Mouse (Mus musculus): ENCODE data around the gene Ipo13.

Ipo13 gene

DNA sequence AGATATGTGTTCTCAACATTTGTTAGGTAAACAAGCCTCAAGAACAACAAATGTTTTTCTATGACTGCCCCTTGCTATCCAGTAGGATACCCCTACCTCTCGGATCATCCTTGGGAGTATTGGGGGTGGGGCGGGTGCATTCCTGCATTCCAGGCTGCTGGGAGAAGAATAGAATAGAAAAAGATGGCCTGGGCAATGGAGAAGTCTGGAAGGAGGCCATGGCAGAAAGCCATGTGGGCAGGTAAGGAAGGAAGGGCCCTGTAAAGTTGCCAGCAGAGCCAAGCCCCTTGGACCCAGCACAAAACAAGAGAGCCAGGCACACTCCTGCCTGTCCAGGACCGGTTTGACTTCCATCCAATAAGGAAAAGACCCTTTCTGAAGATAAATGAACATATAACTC lies 1.4 kb downstream of the Ipo13 start:
- no peak for DNase-seq

GRCm38 (mm10) chr4:117912685-117913273 lies 2.0 kb downstream of the Ipo13 start:
- no peak for DNase-seq

- DNase-seq = no peak
These were observed 2.7 kb downstream of the Ipo13 start for GRCm38 (mm10) chr4:117912131-117912561.

- no peak for DNase-seq
These were observed 5.9 kb downstream of the Ipo13 start for GRCm38 (mm10) chr4:117908834-117909453.

GRCm38 (mm10) chr4:117906196-117906595 lies 8.6 kb downstream of the Ipo13 start:
- DNase-seq = no peak

DNA sequence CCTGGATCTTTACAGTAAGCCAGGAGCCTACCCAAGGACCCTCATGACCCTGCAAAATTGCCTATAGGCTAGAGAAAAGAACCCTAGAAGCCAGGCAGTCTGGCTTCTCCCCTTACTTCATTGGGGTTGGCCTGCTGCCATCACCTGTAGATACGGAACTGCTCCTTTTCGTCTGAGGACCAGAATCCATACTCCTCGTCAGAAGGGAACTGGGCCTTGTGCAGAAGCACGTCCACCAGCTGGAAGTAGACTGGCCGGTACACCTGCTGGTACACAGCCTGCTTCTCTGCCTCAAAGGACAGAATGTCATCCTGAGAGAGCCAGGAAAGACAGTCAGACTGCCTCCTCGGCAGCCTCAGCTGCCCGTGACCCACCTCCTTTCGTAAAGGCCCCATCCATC lies 10.0 kb downstream of the Ipo13 start:
- DNase-seq = no peak

GRCm38 (mm10) chr4:117904094-117904493 lies 10.7 kb downstream of the Ipo13 start:
- DNase-seq = no peak

DNA sequence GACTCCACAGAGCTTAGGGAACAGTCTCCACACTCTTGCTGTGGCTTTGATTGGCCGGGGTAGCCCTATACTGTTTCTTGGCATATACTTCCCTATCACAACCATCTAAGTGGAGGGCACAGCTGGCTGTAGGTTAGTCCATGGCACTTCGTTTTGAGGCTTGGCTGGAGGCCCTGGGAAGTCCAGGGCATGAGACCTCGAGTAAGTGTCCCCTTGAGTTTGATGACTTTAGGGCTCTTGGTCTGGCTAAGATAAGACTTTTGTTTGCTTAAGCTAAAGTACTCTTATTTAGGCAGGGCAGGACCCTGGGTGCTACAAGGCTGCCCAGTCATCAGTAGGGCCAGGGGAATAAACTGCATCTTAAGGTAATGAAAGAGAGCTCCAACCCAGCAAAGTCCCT lies 16.7 kb downstream of the Ipo13 start:
- DNase-seq = no peak

- no peak for DNase-seq
These were observed 18.8 kb downstream of the Ipo13 start for GRCm38 (mm10) chr4:117896031-117896430.

- no peak for DNase-seq
These were observed 19.5 kb downstream of the Ipo13 start for GRCm38 (mm10) chr4:117895339-117895738.

- no peak for DNase-seq
These were observed 20.2 kb downstream of the Ipo13 start for GRCm38 (mm10) chr4:117894601-117895000.

DNA sequence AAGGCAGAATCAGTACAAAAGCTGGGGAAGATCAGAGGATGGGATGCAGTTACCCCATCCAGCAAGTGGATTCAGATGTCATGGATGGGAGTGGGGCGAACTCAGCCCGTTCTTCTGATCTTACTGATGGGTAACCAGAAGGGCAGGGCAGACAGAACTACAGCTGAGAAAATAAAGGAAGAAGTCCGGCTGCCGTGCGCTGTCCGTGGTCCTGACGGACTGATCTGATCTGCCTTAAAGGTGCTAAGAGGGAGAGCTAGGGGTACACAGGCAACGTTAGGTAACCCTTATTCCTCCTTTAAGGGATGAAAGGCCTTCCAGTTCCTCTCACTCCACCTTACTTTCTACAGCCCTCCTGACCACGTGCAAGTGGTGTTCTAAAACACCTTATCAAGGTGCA lies 21.4 kb downstream of the Ipo13 start:
- peak; percentile 71 for DNase-seq

DNA sequence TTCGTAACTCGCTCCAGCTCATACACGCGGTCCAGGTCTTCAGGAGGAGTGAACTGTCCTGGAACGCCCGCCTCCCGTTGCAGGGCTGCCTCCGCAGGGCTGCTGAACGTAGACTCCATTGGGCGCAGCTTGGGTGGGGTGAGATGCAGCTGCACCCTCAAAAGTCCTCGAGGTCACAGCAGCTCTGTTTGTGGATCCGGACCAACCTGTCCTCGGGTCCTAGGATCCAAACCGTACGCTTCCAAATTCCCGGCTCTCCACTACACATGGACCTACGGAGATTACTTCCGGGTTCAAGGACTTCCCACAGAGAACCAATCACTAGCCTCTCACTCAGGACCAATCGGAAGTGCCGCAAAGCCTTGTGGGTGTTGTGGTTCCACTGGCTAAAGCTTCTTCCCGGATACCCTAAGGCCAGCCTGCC lies 23.0 kb downstream of the Ipo13 start, which contains the start of gene Dph2:
Gene Dph2, minus strand, starts transcription at position 295 of the 424 bp plus-strand sequence.
- peak; percentile 81 for DNase-seq

DNA sequence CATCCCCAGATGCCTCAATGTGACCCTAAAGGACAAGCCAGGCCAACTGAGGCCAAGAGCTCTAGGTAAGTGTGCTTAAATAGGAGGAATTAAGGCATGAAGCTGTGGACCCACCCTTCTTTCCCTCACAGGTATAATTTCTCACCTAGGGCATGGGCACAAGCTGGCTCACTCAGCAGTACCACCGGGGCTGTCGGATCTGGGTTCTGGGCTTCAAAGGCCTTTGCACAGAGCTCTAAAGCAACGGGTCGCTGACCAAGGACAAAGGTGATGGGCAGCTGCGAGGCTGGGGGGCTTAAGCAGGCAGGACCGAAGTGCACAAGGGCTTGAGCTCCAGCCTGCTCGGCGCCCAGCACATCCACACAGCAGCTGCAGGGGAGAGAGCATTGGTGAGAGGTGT lies 24.0 kb downstream of the Ipo13 start:
- DNase-seq = no peak

DNA sequence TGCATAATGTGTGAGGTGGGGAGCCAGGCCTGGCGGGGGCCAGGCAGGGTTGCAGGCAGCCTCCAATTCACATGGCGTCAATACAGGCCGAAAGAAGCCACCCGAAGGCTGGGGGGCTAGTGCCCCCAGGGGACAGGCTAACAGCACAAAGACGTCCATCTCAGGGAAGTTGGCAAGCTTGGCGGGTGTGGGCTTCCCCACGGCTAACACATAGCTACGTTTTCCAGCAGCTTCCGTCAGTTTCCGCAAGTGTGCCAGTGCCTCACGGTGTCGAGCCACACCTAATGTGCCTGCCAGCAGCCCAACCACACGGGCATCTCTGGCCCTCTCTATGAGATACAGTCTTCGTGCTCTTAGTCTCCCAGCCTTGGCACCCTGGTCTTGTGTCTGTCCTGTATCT lies 24.8 kb downstream of the Ipo13 start:
- no peak for DNase-seq

DNA sequence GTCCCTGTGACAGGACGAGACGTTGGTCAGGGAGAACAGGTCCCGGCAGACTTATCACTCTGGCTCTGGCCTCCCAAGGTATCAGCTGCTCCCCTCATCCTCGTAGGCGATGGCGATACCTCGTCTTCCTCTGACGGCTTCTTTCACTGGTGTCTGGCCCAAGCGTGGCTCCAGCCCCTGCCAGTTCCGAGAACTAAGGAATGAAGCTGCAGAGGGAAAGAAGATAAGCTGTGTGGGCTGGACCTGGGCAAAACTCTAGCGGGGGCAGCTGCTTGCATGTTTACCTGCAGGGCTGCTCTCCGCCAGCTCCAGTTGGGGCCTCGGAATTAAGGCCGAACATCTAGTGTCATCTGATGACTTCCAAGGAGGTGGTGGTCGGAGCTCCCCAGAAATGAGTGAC lies 25.3 kb downstream of the Ipo13 start:
- DNase-seq = no peak

GRCm38 (mm10) chr4:117887920-117888319 lies 26.9 kb downstream of the Ipo13 start:
- DNase-seq = no peak

- DNase-seq = peak; percentile 94
These were observed 27.7 kb downstream of the Ipo13 start, which contains the start of gene Atp6v0b for GRCm38 (mm10) chr4:117887133-117887532. Atp6v0b (minus strand) TSS chr4:117887333.

DNA sequence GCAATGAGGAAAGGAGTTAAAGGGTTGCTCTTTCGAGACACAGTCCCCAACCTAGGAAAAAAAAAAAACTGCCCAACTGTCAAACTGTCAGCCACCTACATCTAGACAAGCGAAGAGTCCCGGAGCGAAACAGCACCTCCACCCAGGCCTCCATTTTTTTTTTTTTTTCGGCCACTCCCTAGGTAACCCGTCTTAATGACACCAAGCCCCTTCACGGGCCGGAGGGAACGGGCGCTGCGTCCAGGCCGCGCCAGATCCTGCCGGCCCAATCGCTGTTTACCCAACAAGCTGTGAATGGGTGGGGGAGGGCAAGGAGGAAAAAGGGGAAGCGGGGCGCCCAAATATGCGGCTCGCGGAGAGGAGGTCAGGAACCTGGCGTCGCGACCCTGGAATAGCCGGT lies 28.2 kb downstream of the Ipo13 start:
- DNase-seq = peak; percentile 63

DNA sequence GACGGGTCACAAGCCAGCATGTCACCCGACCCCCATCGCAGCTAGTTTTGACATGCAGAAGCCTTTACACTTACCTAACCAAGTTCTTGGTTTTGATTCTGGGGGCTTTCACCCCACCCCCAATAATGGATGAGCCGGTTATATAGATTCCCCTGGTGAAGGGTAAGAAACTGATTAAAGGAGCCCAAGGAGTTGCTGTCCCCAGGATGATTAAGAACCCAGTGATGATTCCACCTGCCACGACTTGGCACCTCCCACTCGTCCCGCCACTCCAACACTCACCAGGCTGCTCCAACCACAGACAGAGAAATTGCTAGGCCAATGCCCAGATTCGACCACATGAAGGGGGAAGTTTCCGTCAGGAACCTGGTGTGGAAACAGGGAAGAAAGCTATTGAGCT lies 28.8 kb downstream of the Ipo13 start:
- DNase-seq = no peak

DNA sequence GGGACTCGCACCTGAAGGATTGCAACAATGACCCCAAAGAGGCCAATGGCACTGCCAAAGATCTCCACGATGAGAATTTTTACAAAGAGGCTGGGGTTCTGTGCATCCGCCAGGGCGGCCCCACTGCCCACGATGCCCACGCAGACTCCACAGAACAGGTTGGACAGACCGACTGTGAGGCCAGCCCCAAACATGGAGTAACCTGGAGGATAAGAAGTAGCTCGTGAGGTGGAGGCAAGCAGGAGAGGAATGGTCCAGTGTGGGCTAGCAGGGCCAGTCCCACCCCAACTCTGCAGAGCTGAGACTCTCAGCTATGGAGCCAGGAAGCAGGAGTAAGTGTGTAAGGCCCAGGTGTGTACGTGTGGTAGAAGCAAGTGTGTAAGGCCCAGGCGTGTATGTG lies 29.7 kb downstream of the Ipo13 start:
- no peak for DNase-seq

- DNase-seq = no peak
These were observed 30.7 kb downstream of the Ipo13 start for GRCm38 (mm10) chr4:117884146-117884545.

DNA sequence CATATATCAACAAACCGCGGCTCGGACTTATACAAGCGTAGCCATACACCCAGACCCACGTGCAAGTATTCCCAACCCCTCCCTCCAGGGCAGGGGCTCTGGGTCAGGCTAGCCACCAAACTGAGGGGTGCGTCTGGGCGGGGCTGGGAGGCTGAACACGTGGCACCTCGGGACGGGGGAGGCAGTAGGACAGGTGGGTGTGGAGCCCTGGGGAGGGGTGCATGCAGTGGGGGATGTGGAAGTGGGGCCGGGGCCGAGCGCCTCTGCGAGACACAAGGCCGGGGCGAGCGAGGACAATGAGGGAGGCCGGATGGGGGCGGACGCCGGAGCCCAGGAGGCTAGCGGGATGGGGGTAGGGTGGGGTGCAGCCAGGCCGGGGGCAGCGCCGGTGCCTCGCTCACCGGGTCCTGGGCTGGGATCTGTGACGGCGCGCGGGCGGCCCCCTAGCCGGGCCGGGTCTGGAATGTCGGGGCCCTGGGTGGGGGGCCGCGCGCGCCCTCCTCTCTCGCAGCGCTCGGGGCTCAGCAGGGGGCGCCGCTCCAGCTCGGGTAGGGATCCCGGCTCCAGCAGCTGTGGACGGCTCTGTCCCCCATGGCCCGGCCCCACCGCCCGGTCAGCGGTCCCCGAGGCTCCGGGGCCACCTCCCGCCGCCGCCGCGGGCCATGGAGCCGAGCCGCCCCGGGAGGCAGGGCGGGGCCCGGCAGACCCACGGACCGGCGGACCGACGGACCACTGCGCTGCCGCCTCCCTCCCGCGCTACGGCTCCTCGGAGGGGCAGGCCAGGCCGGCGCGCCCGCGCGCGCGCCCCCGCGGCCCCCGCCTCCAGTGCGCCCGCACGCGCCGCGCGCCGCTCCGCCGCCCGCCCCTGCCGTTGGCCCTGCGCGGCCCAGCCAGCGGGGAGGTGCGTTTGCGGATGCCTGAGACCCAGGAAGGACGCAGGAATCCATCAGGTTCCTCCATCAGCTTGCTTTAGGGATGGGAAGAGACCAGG lies 31.8 kb downstream of the Ipo13 start, which contains the start of gene B4galt2:
Gene B4galt2, minus strand, starts transcription at position 787 of the 991 bp plus-strand sequence.
- peak; percentile 50 for DNase-seq
